Mouse (Mus musculus): ENCODE results near the gene Plac8.

Gene Plac8

GRCm38 (mm10) chr5:100572069-100572468 is at the start of gene Plac8:
Gene Plac8, minus strand, starts transcription at chr5:100572245.
- DNase-seq (ENCODE audit: low read depth): no peak

DNA sequence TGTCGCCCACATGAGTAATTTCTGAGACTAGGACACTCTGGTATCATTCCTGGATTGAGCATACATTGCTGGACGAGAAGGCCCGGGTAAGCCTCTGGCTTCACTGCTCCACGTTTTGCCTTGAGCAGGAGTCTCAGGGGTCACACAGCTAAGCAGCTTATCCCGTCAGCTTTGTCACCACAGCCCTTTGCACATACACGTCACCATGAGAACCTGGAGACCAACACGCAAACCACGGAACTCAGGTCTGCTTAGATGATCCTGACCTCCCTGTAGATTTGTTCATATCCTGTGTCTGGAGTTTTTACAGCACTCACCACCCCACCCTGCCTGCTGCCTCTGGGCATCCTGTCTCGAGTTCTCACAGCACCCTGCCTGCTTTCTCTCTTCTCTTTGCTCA is 48.9 kb upstream of the Plac8 start:
- DNase-seq (ENCODE audit: low read depth): no peak

GRCm38 (mm10) chr5:100619586-100620275 is 47.7 kb upstream of the Plac8 start:
- no peak for DNase-seq (ENCODE audit: low read depth)

DNA sequence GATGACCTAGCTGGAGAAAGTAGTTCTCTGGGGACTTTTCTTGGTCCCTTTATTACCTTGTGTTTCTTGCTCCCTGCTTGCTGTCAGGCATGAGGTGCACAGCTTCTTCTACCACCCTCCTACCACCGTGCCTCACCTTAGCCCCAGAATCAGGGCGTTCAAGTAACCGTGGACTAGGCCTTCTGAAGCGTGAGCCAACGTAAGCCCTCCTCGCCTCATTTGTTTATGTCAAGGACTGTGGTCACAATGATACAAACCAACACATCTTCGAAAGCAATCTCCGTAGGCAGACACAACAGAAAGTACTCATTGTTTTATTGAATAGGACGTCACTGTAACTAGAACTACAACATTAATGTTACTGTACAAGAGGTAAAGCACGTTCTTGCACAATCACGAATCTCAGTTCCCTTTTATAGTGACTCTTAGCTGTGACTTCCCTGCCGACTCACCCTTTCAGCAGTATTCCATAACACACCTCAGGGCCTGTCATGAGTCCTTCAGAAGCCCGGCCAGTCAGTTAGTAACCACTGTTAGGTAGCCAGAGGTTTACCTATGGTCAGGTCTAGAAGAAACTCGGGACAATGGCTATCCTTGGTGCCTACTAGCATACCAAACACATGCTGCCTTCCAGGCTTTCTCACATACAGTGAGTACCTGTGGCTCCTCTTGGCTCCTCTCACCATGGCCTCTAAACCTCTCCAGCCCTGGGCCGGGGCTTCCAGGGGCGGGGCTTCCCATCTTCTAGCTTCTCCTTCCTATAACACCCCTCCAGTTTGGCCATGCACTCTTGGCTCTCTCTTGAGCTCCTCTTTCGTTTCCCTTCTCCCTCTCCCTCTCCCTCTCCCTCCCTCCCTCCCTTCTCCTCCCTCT is 42.1 kb upstream of the Plac8 start:
- DNase-seq (ENCODE audit: low read depth): no peak

GRCm38 (mm10) chr5:100607868-100608267 is 35.8 kb upstream of the Plac8 start:
- no peak for DNase-seq (ENCODE audit: low read depth)

DNA sequence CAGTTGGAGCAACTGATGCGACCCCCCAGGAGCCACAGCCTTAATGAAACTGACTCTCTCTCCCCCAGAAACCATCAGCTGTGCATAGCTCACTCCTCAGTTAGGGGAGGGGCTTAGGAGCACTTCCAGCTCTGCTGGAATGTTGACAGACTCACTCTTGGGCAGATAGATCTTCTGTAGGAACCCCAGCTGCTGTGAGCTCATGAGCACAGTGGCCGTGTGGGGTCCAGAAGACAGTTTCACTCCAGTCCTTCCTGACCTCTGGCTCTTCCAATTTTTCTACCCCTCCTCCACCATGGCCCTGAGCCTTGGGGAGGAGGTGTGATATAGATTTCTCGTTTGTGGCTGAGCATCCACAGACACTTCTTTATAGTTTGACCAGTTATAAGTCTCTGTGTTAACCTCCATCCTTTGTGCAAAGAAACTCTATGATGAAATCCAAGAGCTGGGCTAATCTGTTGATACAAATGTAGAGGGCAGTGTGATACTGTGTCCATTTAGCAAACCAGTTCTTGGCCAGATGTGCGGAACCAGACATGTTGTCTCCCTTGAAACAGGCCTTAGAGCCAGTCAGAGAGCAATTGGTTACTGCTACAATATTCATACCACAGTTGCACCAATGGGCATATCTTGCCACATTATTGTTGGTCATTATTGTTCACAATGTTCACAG is 35.2 kb upstream of the Plac8 start:
- peak; percentile 84 for DNase-seq (ENCODE audit: low read depth)

- peak; percentile 97 for DNase-seq (ENCODE audit: low read depth)
Measured at GRCm38 (mm10) chr5:100605828-100606229, 33.8 kb upstream of the Plac8 start.

DNA sequence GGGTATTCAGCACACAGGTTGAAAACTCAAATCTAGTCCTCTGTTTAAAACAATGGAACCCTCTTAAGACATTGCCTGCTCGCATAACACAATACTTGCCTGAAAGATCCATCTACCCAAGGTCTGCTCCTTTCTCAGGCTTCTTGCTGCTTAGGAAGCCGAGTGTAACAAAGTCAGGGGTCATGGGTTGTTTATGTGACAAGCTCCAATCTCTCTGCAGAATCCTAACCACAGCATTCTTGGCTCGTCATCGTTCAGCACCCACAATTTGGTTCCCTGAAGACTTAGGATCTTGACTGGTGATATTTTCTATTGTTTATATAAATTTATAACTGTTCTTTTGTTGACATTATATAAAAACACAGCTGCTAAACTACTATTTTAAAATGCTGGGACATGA is 32.0 kb upstream of the Plac8 start:
- DNase-seq (ENCODE audit: low read depth): peak; percentile 80

DNA sequence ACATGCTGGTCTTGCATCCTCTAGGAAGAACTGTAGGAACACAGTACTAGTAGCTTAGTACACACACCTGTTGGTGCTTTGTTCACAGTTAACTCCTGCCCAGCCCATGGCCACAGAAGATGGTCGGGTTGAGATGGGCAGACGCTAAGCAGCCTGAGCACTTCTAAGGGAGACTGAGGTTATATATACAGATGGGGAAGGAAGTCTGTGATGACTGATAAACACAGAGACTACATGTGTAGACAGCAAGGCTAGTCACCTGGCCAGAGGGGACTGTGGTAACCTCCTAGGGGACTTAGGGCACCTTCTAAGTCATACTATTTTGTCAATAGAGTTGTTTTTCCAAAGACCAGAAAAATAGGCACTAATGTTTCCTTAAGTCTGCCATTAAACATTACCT is 29.8 kb upstream of the Plac8 start:
- no peak for DNase-seq (ENCODE audit: low read depth)

DNA sequence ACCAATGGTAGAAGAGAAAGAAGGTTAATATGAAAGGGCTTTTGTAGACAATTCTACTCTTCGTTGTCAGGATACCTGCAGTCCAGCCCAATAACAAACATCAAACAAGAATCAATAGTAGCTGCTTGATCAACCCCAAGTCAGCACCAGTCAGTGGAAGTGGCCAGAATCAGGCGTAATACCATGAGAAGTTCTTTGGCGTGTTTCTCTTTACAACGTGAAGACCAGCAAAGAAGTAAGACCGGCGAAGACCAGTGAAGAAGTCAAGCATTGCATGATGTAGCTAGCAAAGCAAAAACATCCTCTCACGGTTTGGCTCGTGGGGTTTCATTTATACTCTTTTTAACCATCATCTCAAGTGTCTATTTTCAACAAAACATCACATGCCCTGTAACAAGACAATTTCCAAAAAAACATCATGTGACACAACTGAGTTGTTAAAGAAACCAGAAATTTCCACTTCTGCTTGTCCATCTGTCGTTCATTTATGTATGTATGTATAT is 27.0 kb upstream of the Plac8 start:
- no peak for DNase-seq (ENCODE audit: low read depth)

DNA sequence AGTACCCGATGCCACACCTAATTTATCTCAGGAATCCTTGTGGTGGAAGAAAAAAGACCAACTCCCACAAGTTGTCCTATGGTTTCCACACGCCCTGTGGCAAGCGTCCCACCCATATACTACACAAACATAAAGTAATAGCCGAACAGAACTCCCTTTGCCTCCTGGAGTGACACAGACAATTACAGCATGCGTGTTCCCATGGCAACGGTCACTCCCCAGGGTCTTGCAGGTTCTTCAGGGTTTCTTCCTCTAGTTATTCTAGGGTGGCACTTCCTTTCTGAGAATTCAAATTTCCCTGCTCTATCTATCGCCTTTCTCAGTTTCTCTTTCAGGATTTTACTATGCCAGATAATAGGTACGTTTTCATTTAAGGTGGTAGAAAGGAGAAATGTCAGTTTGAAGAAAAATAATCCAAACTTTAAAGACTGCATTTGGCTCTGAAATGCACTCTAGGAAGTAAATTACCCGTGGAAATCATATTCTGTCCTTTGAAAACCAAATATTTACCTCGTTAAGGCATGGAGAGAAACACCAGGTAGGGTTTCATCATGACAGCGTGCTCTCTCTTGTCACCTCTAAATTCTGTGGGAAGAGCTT is 25.9 kb upstream of the Plac8 start:
- DNase-seq (ENCODE audit: low read depth): no peak

- DNase-seq (ENCODE audit: low read depth): no peak
Measured at GRCm38 (mm10) chr5:100595999-100596398, 24.0 kb upstream of the Plac8 start.

- no peak for DNase-seq (ENCODE audit: low read depth)
Measured at GRCm38 (mm10) chr5:100594803-100595467, 22.9 kb upstream of the Plac8 start.

DNA sequence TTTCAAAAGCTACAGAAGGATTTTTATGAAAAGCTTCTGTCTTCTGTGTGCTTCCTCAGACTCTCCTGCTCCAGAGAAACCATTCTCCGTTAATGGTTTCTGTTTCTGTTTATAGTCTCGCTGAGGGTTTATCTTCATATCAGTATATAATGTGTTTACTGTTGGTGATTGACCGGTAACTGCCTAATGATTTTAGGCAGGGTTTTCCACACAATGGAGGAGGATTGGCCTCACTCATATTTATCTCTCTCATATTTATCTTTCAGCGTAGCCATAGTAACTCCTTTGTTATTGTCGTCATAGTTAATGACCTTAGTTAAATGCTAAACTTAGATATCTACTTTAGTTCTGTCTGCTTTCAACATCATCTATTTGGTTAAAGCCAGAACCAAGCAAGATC is 18.5 kb upstream of the Plac8 start:
- DNase-seq (ENCODE audit: low read depth): no peak

DNA sequence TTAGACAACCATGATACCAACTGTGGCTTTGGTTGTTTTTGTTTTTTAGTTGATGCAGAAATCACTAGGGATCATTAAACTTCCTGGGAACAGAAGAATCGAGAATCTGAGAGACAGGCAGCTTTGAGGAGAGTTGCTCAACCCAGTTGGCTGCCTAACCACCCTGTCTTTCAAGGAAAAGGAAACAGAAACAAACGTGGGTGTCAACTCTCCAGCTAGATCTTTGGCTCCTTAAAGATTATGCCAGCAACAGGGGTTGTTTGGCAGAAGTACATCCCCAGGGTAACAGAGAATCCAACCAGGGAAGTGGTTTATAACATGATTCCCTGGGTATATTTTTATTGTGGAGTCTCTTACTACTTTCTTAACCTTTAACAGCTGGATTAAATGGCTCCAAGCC is 15.6 kb upstream of the Plac8 start:
- peak; percentile 84 for DNase-seq (ENCODE audit: low read depth)

GRCm38 (mm10) chr5:100587136-100587535 is 15.1 kb upstream of the Plac8 start:
- no peak for DNase-seq (ENCODE audit: low read depth)

- no peak for DNase-seq (ENCODE audit: low read depth)
Measured at GRCm38 (mm10) chr5:100585657-100586056, 13.6 kb upstream of the Plac8 start.

GRCm38 (mm10) chr5:100585206-100585644 is 13.2 kb upstream of the Plac8 start:
- no peak for DNase-seq (ENCODE audit: low read depth)

DNA sequence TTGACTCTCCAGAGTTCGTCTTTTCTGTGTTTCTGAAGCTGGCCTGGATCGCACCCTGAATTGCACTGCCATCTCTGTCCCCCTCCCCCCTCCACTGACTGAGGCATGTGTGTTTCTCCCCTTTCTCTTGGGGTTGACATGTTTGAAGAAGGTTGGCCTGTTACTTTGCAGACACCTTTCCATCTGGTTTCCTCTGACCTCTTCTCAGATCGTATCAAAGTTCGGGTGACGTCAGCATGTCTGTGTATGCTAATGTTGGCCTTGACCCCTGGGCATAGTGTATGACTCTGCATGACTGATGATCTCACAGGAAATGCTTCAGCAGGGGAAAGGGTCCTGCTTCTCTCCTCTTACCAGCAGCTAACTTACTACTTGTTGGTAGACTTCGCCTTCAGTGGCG is 11.0 kb upstream of the Plac8 start:
- DNase-seq (ENCODE audit: low read depth): no peak

- DNase-seq (ENCODE audit: low read depth): no peak
Measured at GRCm38 (mm10) chr5:100582435-100582826, 10.4 kb upstream of the Plac8 start.

GRCm38 (mm10) chr5:100581622-100582434 is 9.8 kb upstream of the Plac8 start:
- DNase-seq (ENCODE audit: low read depth): peak; percentile 82

Measured in NIH3T3 (cell line).